Comparison of ENCODE assay signal across 8 mouse cellular contexts in genomic region chr11:101070189-101070527, GRCm38 (mm10). TPM values are rescaled to one million over a fixed set of nuclear protein-coding genes. Genes with fewer than 3 reads are reported as not detected.
DNase-seq lines count a peak whose midpoint lies in the region; ATAC-seq lines count a peak whose summit lies in the region.

No protein-coding gene starts in this region.

- 0 out of 2 replicates have a peak, but pooled peaks cover 2% of the 10 kb centered on the region for H3K27me3 ChIP-seq in heart, embryonic 16.5 days (ENCODE audit: control insufficient read depth, insufficient read depth, low read length)
- H3K27me3 ChIP-seq in hindbrain, embryonic 13.5 days = 0 out of 2 replicates have a peak, but pooled peaks cover 12% of the 10 kb centered on the region
- H3K27me3 ChIP-seq in midbrain, embryonic 11.5 days (ENCODE audit: control insufficient read depth, insufficient read depth, low read length) = peaks cover 2% of the 10 kb centered on the region; the same call in 1 of the 2 replicates

- 0% methylated on average over 28 of the region's 36 CpGs for WGBS in heart, embryonic 16.5 days
- under 1% methylated on average over 35 of the region's 36 CpGs for WGBS in hindbrain, embryonic 13.5 days
- WGBS in midbrain, embryonic 11.5 days = under 1% methylated on average over 34 of the region's 36 CpGs

- H3K4me1 ChIP-seq in heart, embryonic 16.5 days (ENCODE audit: control insufficient read depth, insufficient read depth, low read length) = peaks cover 22% of the 10 kb centered on the region
- H3K4me1 ChIP-seq in hindbrain, embryonic 13.5 days (replicated peaks) = peaks cover 29% of the 10 kb centered on the region
- peaks cover 7% of the 10 kb centered on the region for H3K4me1 ChIP-seq in midbrain, embryonic 11.5 days (ENCODE audit: control insufficient read depth, insufficient read depth, low read length)

- H3K36me3 ChIP-seq in heart, embryonic 16.5 days (ENCODE audit: control insufficient read depth, insufficient read depth) = no peaks in the 10 kb centered on the region
- no peaks in the 10 kb centered on the region for H3K36me3 ChIP-seq in hindbrain, embryonic 13.5 days
- no peaks in the 10 kb centered on the region for H3K36me3 ChIP-seq in midbrain, embryonic 11.5 days (ENCODE audit: control insufficient read depth, insufficient read depth, low read length)

- no peaks in the 10 kb centered on the region for H3K9me3 ChIP-seq in heart, embryonic 16.5 days (replicated peaks; ENCODE audit: control insufficient read depth, low read length)
- no peaks in the 10 kb centered on the region for H3K9me3 ChIP-seq in hindbrain, embryonic 13.5 days
- H3K9me3 ChIP-seq in midbrain, embryonic 11.5 days (ENCODE audit: control insufficient read depth, low read length) = no peaks in the 10 kb centered on the region

- peak overlapping the region; percentile 98 for H3K4me2 ChIP-seq in heart, embryonic 16.5 days (ENCODE audit: low read depth, low read length)
- H3K4me2 ChIP-seq in hindbrain, embryonic 13.5 days = peak overlapping the region; percentile 95
- H3K4me2 ChIP-seq in midbrain, embryonic 11.5 days = peak overlapping the region; percentile 99

- no peak for DNase-seq in heart, postnatal 25 days (ENCODE audit: low spot score)
- no peak for DNase-seq in midbrain, embryonic 11.5 days (ENCODE audit: low spot score, missing footprints)
- no peak for DNase-seq in ovary, postnatal 36 days (ENCODE audit: low spot score)
- no peak for DNase-seq in kidney, adult 11 months
- no peak for DNase-seq in right cerebral cortex, postnatal 14 days

- intact Hi-C loops in heart, postnatal 25 days (cut with DNase I) = no loop called here

- ATAC-seq in heart, embryonic 16.5 days (replicated peaks; ENCODE audit: extremely low read depth, insufficient read depth, low FRiP score) = peak; percentile 49
- peak; percentile 36 for ATAC-seq in activated CD4-positive, CD25-positive, alpha-beta regulatory T cell, adult 4 months
- peak; percentile 75 for ATAC-seq in hindbrain, embryonic 13.5 days (ENCODE audit: low FRiP score)
- ATAC-seq in midbrain, embryonic 11.5 days (ENCODE audit: low FRiP score) = peak; percentile 73

- peak overlapping the region; percentile 87 for H3K9ac ChIP-seq in heart, embryonic 16.5 days (ENCODE audit: low read length)
- H3K9ac ChIP-seq in hindbrain, embryonic 13.5 days = peak overlapping the region; percentile 92
- peak overlapping the region; percentile 86 for H3K9ac ChIP-seq in midbrain, embryonic 11.5 days (ENCODE audit: low read length)

- peak overlapping the region; percentile 47; the same call in 1 of the 2 replicates for H3K27ac ChIP-seq in heart, embryonic 16.5 days (ENCODE audit: low read length)
- peak overlapping the region; percentile 83 for H3K27ac ChIP-seq in hindbrain, embryonic 13.5 days
- no peak overlapping the region for H3K27ac ChIP-seq in midbrain, embryonic 11.5 days (ENCODE audit: low read depth, low read length)

- peak overlapping the region; percentile 89 for H3K4me3 ChIP-seq in heart, embryonic 16.5 days (ENCODE audit: low read length)
- H3K4me3 ChIP-seq in hindbrain, embryonic 13.5 days = peak overlapping the region; percentile 81
- H3K4me3 ChIP-seq in midbrain, embryonic 11.5 days (ENCODE audit: low read depth, low read length) = peak overlapping the region; percentile 82

RNA-seq across cellular contexts. Expression of gene Naglu, which starts 0.3 kb away (rescaled TPM):
- 11.5 and 13.1 TPM in 2 replicates for polyA plus RNA-seq in heart, embryonic 16.5 days (2015; fragmentation: Nextera tagmentation; extraction: Ambion mirVana)
- total RNA-seq in heart, postnatal 25 days (2021) = 1 to 10 TPM; 8.0 to 8.7 TPM
- 1 to 10 TPM; 6.8 to 9.0 TPM for polyA plus RNA-seq in activated CD4-positive, CD25-positive, alpha-beta regulatory T cell, adult 4 months (2017; shearing (Covaris generic))
- 10.7 and 11.3 TPM in 2 replicates for polyA plus RNA-seq in hindbrain, embryonic 13.5 days (2015; fragmentation: Nextera tagmentation; extraction: Ambion mirVana)
- 6.0 and 6.9 TPM in 2 replicates for polyA plus RNA-seq in midbrain, embryonic 11.5 days (2014; fragmentation: Nextera tagmentation; extraction: Ambion mirVana)

RNA-seq across cellular contexts. Expression of gene Hsd17b1, which starts 8.1 kb away (rescaled TPM):
- polyA plus RNA-seq in heart, embryonic 16.5 days (2015; fragmentation: Nextera tagmentation; extraction: Ambion mirVana) = 0.21 and 0.28 TPM in 2 replicates
- total RNA-seq in heart, postnatal 25 days (2021) = under 1 TPM; 0.55 to 0.64 TPM
- polyA plus RNA-seq in activated CD4-positive, CD25-positive, alpha-beta regulatory T cell, adult 4 months (2017; shearing (Covaris generic)) = not detected
- polyA plus RNA-seq in hindbrain, embryonic 13.5 days (2015; fragmentation: Nextera tagmentation; extraction: Ambion mirVana) = 0.49 TPM in 1 of 2 replicates, not detected in the other
- 0.10 TPM in 1 of 2 replicates, not detected in the other for polyA plus RNA-seq in midbrain, embryonic 11.5 days (2014; fragmentation: Nextera tagmentation; extraction: Ambion mirVana)

RNA-seq across cellular contexts. Expression of gene Coasy, which starts 12.2 kb away (rescaled TPM):
- polyA plus RNA-seq in heart, embryonic 16.5 days (2015; fragmentation: Nextera tagmentation; extraction: Ambion mirVana) = 29.9 and 30.0 TPM in 2 replicates
- 10 to 100 TPM; 15.8 to 17.1 TPM for total RNA-seq in heart, postnatal 25 days (2021)
- polyA plus RNA-seq in activated CD4-positive, CD25-positive, alpha-beta regulatory T cell, adult 4 months (2017; shearing (Covaris generic)) = 10 to 100 TPM; 17.9 to 22.1 TPM
- polyA plus RNA-seq in hindbrain, embryonic 13.5 days (2015; fragmentation: Nextera tagmentation; extraction: Ambion mirVana) = 41.9 and 44.1 TPM in 2 replicates
- polyA plus RNA-seq in midbrain, embryonic 11.5 days (2014; fragmentation: Nextera tagmentation; extraction: Ambion mirVana) = 53.2 and 53.3 TPM in 2 replicates

RNA-seq across cellular contexts. Expression of gene Mlx, which starts 16.9 kb away (rescaled TPM):
- polyA plus RNA-seq in heart, embryonic 16.5 days (2015; fragmentation: Nextera tagmentation; extraction: Ambion mirVana) = 38.6 and 41.7 TPM in 2 replicates
- 10 to 100 TPM; 19.1 to 21.4 TPM for total RNA-seq in heart, postnatal 25 days (2021)
- 10 to 100 TPM; 51.8 to 71.5 TPM for polyA plus RNA-seq in activated CD4-positive, CD25-positive, alpha-beta regulatory T cell, adult 4 months (2017; shearing (Covaris generic))
- polyA plus RNA-seq in hindbrain, embryonic 13.5 days (2015; fragmentation: Nextera tagmentation; extraction: Ambion mirVana) = 88.1 and 91.0 TPM in 2 replicates
- 38.0 and 47.0 TPM in 2 replicates for polyA plus RNA-seq in midbrain, embryonic 11.5 days (2014; fragmentation: Nextera tagmentation; extraction: Ambion mirVana)

RNA-seq across cellular contexts. Expression of gene Psmc3ip, which starts 25.1 kb away (rescaled TPM):
- polyA plus RNA-seq in heart, embryonic 16.5 days (2015; fragmentation: Nextera tagmentation; extraction: Ambion mirVana) = 22.6 and 25.7 TPM in 2 replicates
- 1 to 10 TPM; 3.1 TPM for total RNA-seq in heart, postnatal 25 days (2021)
- 10 to 100 TPM; 12.3 to 13.4 TPM for polyA plus RNA-seq in activated CD4-positive, CD25-positive, alpha-beta regulatory T cell, adult 4 months (2017; shearing (Covaris generic))
- polyA plus RNA-seq in hindbrain, embryonic 13.5 days (2015; fragmentation: Nextera tagmentation; extraction: Ambion mirVana) = 23.4 and 26.3 TPM in 2 replicates
- polyA plus RNA-seq in midbrain, embryonic 11.5 days (2014; fragmentation: Nextera tagmentation; extraction: Ambion mirVana) = 57.0 and 64.8 TPM in 2 replicates
